Mouse (Mus musculus) forebrain, embryonic 12.5 days (tissue): Measurements from ENCODE around the gene Fgfr2. TPM values are rescaled to one million over a fixed set of nuclear protein-coding genes. Genes with fewer than 3 reads are reported as not detected.

Experiments used
- ATAC-seq: fragments of 200-750 bp; cut with Nextera tagmentation; 2 replicates; pipeline ENCODE4 v1.8.0; 2017; ENCODE audit warnings: moderate TSS enrichment; ENCODE audit not compliant: low FRiP score
- H3K27ac ChIP-seq: fragments of 300-500 bp; sonication (generic); 2 replicates; pipeline ENCODE4 v1.5.1; 2016; ENCODE audit warnings: mild to moderate bottlenecking
- H3K27me3 ChIP-seq: fragments of 300-500 bp; sonication (generic); 2 replicates; pipeline ENCODE4 v1.6.1; 2016; ENCODE audit warnings: mild to moderate bottlenecking
- H3K36me3 ChIP-seq: fragments of 300-500 bp; sonication (generic); replicated peaks from 2 replicates; pipeline ENCODE4 v1.6.1; 2016; ENCODE audit warnings: mild to moderate bottlenecking
- H3K4me1 ChIP-seq: fragments of 300-500 bp; sonication (generic); 2 replicates; pipeline ENCODE4 v1.6.1; 2016
- H3K4me2 ChIP-seq: fragments of 300-500 bp; sonication (generic); 2 replicates; pipeline ENCODE4 v1.6.1; 2016; ENCODE audit warnings: mild to moderate bottlenecking, moderate library complexity
- H3K4me3 ChIP-seq: fragments of 300-500 bp; sonication (generic); replicated peaks from 2 replicates; pipeline ENCODE4 v1.5.1; 2016; ENCODE audit warnings: mild to moderate bottlenecking
- H3K9ac ChIP-seq: fragments of 300-500 bp; sonication (generic); 2 replicates; pipeline ENCODE4 v1.6.1; 2016; ENCODE audit warnings: mild to moderate bottlenecking
- H3K9me3 ChIP-seq: fragments of 300-500 bp; sonication (generic); 2 replicates; pipeline ENCODE4 v1.6.1; 2016
- WGBS: fragments of 180-500 bp; shearing (Covaris S2); methylation state at CpG from one replicate; pipeline ENCODE4 v1.1.7; 2016; 5-methylcytosine and 5-hydroxymethylcytosine counted together
- polyA plus RNA-seq: library from polyadenylated mRNA; unstranded; fragments of >200 nt; fragmentation: Nextera tagmentation; extraction: Ambion mirVana; gene quantifications from 2 replicates; pipeline ENCODE4 v1.2.1, GENCODE M21; 2016

The Fgfr2 gene
- polyA plus RNA-seq, 1 experiment from 2014 or later: 89.6 TPM

DNA sequence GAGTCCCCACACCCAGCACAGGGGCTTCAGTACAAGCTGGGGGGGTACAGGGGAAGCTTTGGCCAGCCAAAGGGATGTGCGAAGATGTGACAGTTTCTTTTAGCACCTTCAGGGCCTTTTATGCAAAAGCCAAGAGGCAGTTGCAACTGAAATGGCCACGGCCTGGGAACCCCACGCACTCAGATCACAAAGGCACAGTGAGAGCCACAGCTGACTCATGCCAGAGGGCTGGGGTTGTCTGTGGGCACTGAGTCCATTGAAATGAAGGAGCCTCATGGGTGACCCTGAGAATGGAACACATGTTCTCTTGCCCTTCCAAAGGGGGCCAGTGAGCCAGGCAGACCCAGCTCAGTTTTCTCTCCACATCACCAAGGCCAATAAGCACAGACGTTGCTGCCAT, 114.5 kb downstream of the Fgfr2 start:
- 88% methylated on average over 4 of the region's 4 CpGs for WGBS
- no peak overlapping the region for H3K4me3 ChIP-seq
- no peak overlapping the region for H3K4me2 ChIP-seq
- H3K9ac ChIP-seq: no peak overlapping the region
- H3K27me3 ChIP-seq: no peaks in the 10 kb centered on the region
- H3K27ac ChIP-seq: no peak overlapping the region
- peaks cover 12% of the 10 kb centered on the region; the same call in 1 of the 2 replicates for H3K36me3 ChIP-seq
- H3K9me3 ChIP-seq: no peaks in the 10 kb centered on the region
- ATAC-seq: no peak
- H3K4me1 ChIP-seq: peaks cover 61% of the 10 kb centered on the region

GRCm38 (mm10) chr7:133007343-133007742, 115.8 kb downstream of the Fgfr2 start:
- H3K4me1 ChIP-seq: peaks cover 52% of the 10 kb centered on the region
- peaks cover 12% of the 10 kb centered on the region; the same call in 1 of the 2 replicates for H3K36me3 ChIP-seq
- no peak overlapping the region for H3K9ac ChIP-seq

GRCm38 (mm10) chr7:133005772-133006171, 117.4 kb downstream of the Fgfr2 start:
- ATAC-seq: no peak
- Histone ChIP-seq H3K9me3 (no peaks in the 10 kb centered on the region), H3K27me3 (no peaks in the 10 kb centered on the region), H3K36me3 (peaks cover 12% of the 10 kb centered on the region; the same call in 1 of the 2 replicates), H3K4me2 (no peak overlapping the region), H3K4me1 (peaks cover 38% of the 10 kb centered on the region), H3K9ac (no peak overlapping the region), H3K4me3 (no peak overlapping the region), H3K27ac (no peak overlapping the region)
- WGBS: 82% methylated on average over 7 of the region's 7 CpGs

More at GRCm38 (mm10) chr7:133007343-133007742, 115.8 kb downstream of the Fgfr2 start:
- ATAC-seq: no peak
- WGBS: 89% methylated on average over 11 of the region's 11 CpGs
- no peak overlapping the region for H3K4me3 ChIP-seq
- 0 out of 2 replicates have a peak overlapping the region, but pooled peaks have one; percentile 43 for H3K27ac ChIP-seq
- H3K27me3 ChIP-seq: no peaks in the 10 kb centered on the region
- H3K4me2 ChIP-seq: no peak overlapping the region
- no peaks in the 10 kb centered on the region for H3K9me3 ChIP-seq

GRCm38 (mm10) chr7:133003421-133003820, 119.7 kb downstream of the Fgfr2 start:
- no peak for ATAC-seq
- Histone ChIP-seq H3K36me3 (peaks cover 17% of the 10 kb centered on the region), H3K9me3 (no peaks in the 10 kb centered on the region), H3K4me2 (no peak overlapping the region), H3K9ac (no peak overlapping the region), H3K4me3 (no peak overlapping the region), H3K4me1 (peaks cover 21% of the 10 kb centered on the region), H3K27me3 (no peaks in the 10 kb centered on the region), H3K27ac (no peak overlapping the region)
- 41% methylated on average over 3 of the region's 3 CpGs for WGBS

DNA sequence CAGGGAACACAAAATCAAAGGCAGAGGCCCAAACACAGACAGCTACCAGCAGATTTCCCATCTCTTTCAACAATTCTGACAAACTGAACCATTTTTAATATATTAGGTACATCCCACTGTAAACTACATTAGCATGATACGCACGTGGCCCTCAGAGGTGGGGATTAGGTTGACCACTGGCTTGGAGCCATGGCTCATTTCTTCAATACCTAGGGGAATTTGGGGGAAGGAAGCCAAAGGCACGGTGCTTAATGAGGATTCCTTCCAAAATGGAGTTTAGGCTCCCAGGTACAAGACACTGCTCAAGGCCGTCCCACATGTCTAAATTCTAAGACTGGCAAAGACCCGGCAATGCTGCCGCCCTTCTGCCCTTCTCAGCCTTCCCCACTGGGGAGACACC, 120.9 kb downstream of the Fgfr2 start:
- Histone ChIP-seq H3K4me1 (peaks cover 14% of the 10 kb centered on the region), H3K27me3 (no peaks in the 10 kb centered on the region), H3K36me3 (peaks cover 29% of the 10 kb centered on the region), H3K4me2 (no peak overlapping the region), H3K4me3 (no peak overlapping the region), H3K27ac (no peak overlapping the region), H3K9me3 (no peaks in the 10 kb centered on the region), H3K9ac (no peak overlapping the region)
- 89% methylated on average over 6 of the region's 6 CpGs for WGBS
- no peak for ATAC-seq

GRCm38 (mm10) chr7:133001388-133001787, 121.8 kb downstream of the Fgfr2 start:
- Histone ChIP-seq H3K27ac (no peak overlapping the region), H3K4me1 (peaks cover 14% of the 10 kb centered on the region), H3K9me3 (no peaks in the 10 kb centered on the region), H3K36me3 (peaks cover 38% of the 10 kb centered on the region), H3K27me3 (no peaks in the 10 kb centered on the region), H3K4me2 (no peak overlapping the region), H3K9ac (no peak overlapping the region), H3K4me3 (no peak overlapping the region)
- no peak for ATAC-seq
- 86% methylated on average over 3 of the region's 3 CpGs for WGBS

- peaks cover 9% of the 10 kb centered on the region for H3K4me1 ChIP-seq
- peaks cover 55% of the 10 kb centered on the region for H3K36me3 ChIP-seq
- no peak overlapping the region for H3K4me3 ChIP-seq
- ATAC-seq: no peak
- H3K4me2 ChIP-seq: no peak overlapping the region
- 95% methylated on average over 11 of the region's 11 CpGs for WGBS
- no peak overlapping the region for H3K9ac ChIP-seq
- H3K27me3 ChIP-seq: no peaks in the 10 kb centered on the region
- H3K9me3 ChIP-seq: no peaks in the 10 kb centered on the region
- no peak overlapping the region for H3K27ac ChIP-seq
Observed at GRCm38 (mm10) chr7:132999061-132999460, 124.1 kb downstream of the Fgfr2 start.

- 94% methylated on average over 12 of the region's 12 CpGs for WGBS
- no peaks in the 10 kb centered on the region for H3K27me3 ChIP-seq
- no peak overlapping the region for H3K9ac ChIP-seq
- ATAC-seq: no peak
- H3K4me3 ChIP-seq: no peak overlapping the region
- peaks cover 59% of the 10 kb centered on the region for H3K36me3 ChIP-seq
- H3K27ac ChIP-seq: no peak overlapping the region
- H3K4me2 ChIP-seq: no peak overlapping the region
- H3K9me3 ChIP-seq: no peaks in the 10 kb centered on the region
- peaks cover 6% of the 10 kb centered on the region for H3K4me1 ChIP-seq
Observed at GRCm38 (mm10) chr7:132998639-132999038, 124.5 kb downstream of the Fgfr2 start.

GRCm38 (mm10) chr7:132996391-132996790, 126.8 kb downstream of the Fgfr2 start:
- Histone ChIP-seq H3K9me3 (no peaks in the 10 kb centered on the region), H3K27me3 (no peaks in the 10 kb centered on the region), H3K9ac (no peak overlapping the region), H3K27ac (no peak overlapping the region), H3K4me3 (no peak overlapping the region), H3K4me1 (no peaks in the 10 kb centered on the region), H3K36me3 (peaks cover 77% of the 10 kb centered on the region), H3K4me2 (no peak overlapping the region)
- ATAC-seq: 0 out of 2 replicates have a peak, but pooled peaks have one; percentile 42
- WGBS: 94% methylated on average over 5 of the region's 5 CpGs

DNA sequence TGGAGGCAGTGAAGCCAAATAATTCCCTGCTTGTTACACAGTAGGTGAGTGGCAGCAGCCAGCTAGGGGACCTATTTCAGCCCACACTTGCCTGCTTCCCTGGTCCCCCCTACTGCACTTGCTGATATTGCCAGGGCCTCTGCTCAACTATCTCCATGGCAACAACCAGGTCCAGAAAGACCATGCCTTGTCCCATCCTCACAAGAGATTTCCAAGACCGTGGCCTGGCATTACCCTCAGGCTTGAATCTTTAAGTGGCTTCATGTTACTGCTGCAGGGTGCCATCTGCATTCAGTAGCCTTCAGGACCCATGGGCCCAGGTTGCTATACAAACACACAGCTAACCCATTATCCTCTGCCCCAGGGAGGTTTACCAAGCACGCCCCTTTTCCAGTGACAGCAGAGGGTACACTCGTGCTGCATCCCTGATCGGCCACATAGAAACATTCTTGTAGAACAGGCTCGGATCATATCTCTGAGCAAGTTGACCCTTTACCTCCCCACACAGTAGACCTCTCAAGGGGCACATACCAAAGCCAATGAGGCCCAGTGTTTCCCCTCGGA, 128.4 kb downstream of the Fgfr2 start:
- Histone ChIP-seq H3K4me2 (no peak overlapping the region), H3K4me3 (no peak overlapping the region), H3K36me3 (peaks cover 94% of the 10 kb centered on the region), H3K9me3 (no peaks in the 10 kb centered on the region), H3K9ac (no peak overlapping the region), H3K4me1 (no peaks in the 10 kb centered on the region), H3K27me3 (no peaks in the 10 kb centered on the region), H3K27ac (no peak overlapping the region)
- no peak for ATAC-seq
- WGBS: 89% methylated on average over 6 of the region's 6 CpGs

GRCm38 (mm10) chr7:132994120-132994519, 129.0 kb downstream of the Fgfr2 start:
- H3K4me1 ChIP-seq: no peaks in the 10 kb centered on the region
- no peak overlapping the region for H3K4me2 ChIP-seq
- no peak overlapping the region for H3K4me3 ChIP-seq
- no peak overlapping the region for H3K9ac ChIP-seq
- ATAC-seq: no peak
- no peaks in the 10 kb centered on the region for H3K9me3 ChIP-seq
- no peak overlapping the region for H3K27ac ChIP-seq
- H3K36me3 ChIP-seq: peaks cover 95% of the 10 kb centered on the region
- 92% methylated on average over 8 of the region's 8 CpGs for WGBS
- no peaks in the 10 kb centered on the region for H3K27me3 ChIP-seq

DNA sequence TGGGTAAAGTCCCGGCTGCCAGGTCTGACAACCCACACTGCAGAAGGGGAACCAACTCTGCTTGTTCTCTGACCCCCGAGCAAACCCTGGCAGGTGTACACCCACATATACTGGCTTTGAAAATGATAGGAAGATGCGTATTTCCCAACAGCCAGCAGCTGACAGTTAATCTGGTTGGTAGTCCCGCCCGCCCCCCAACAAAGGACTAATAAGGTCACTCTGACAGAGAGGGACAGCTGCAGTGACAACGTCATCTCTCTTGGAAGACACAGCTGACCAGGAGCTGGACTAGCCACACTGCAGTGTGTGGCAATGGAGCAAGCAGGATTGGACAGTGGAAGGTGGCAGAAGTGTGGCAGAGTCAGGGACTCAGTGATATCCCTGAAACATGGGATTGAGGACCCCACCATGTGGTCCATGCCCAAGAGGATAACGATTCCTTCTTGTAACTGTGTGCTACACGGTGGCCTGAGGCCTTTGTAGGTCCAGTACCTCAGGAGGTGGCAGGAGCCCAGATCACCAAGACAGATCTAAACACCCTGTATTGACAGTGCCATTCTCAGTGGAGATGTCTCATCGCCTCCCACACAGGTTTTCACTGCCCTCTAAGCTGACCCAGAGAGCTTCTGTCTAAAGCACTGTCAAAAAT, 130.1 kb downstream of the Fgfr2 start:
- Histone ChIP-seq H3K36me3 (peaks cover 95% of the 10 kb centered on the region), H3K9ac (no peak overlapping the region), H3K4me2 (no peak overlapping the region), H3K27ac (no peak overlapping the region), H3K27me3 (no peaks in the 10 kb centered on the region), H3K4me1 (no peaks in the 10 kb centered on the region), H3K4me3 (no peak overlapping the region), H3K9me3 (no peaks in the 10 kb centered on the region)
- ATAC-seq: no peak
- 92% methylated on average over 9 of the region's 9 CpGs for WGBS
